Mouse (Mus musculus) kidney, adult 2 months (tissue): Measurements from ENCODE around the gene Arl15.

Source experiments
- CTCF ChIP-seq: fragments of 200-500 bp; conservative IDR thresholded peaks from 2 replicates; pipeline ENCODE4 v1.5.1; 2011; ENCODE audit warnings: low read depth, mild to moderate bottlenecking, control low read depth, low read length, moderate library complexity, mixed read lengths; ENCODE audit not compliant: insufficient read depth, insufficient read length
- POLR2A ChIP-seq: fragments of 200-500 bp; IDR thresholded peaks from one replicate; pipeline ENCODE4 v1.6.1; 2011; ENCODE audit warnings: low read depth, low read length, control low read depth

- TF ChIP-seq POLR2A, result no peak
- no peak for TF ChIP-seq CTCF
Observed at GRCm38 (mm10) chr13:114091231-114091630, 296.9 kb downstream of the Arl15 start.
